Comparison of ENCODE assay signal across 8 mouse cellular contexts in the genomic region with DNA sequence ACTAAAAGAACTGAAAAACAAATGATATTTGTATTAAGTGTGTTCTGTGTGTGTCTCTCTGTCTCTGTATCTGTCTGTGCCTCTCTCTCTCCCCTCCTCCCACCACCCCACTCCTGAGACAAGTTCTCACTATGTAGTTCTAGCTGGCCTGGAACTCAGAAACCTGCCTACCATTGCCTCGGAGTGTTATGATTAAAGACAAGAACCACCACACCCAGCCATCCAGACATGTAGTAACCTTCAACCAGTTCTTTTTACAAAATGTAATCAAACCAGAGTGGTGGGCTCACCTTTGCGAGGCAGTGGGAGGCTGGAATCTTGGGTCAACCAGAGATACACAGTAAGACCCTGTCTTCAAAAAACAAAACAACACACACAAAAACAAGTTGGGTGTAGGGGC. TPM values are rescaled to one million over a fixed set of nuclear protein-coding genes. Genes with fewer than 3 reads are reported as not detected.
DNase-seq lines count a peak whose midpoint lies in the region; ATAC-seq lines count a peak whose summit lies in the region.

No protein-coding gene starts in this region.

- H3K4me3 ChIP-seq in kidney, embryonic 16.5 days (ENCODE audit: low read length), result peak overlapping the region; percentile 70
- H3K4me3 ChIP-seq in embryonic facial prominence, embryonic 11.5 days (ENCODE audit: low read depth, low read length), result peak overlapping the region; percentile 75
- peak overlapping the region; percentile 83 for H3K4me3 ChIP-seq in hindbrain, embryonic 15.5 days
- peak overlapping the region; percentile 70 for H3K4me3 ChIP-seq in midbrain, embryonic 13.5 days (replicated peaks)

- peak overlapping the region; percentile 62 for H3K4me2 ChIP-seq in kidney, embryonic 16.5 days (replicated peaks; ENCODE audit: low read depth, low read length)
- H3K4me2 ChIP-seq in embryonic facial prominence, embryonic 11.5 days (ENCODE audit: low read depth, low read length), result peak overlapping the region; percentile 55
- H3K4me2 ChIP-seq in hindbrain, embryonic 15.5 days, result peak overlapping the region; percentile 83
- H3K4me2 ChIP-seq in midbrain, embryonic 13.5 days (replicated peaks), result peak overlapping the region; percentile 86

- no peak for ATAC-seq in kidney, embryonic 16.5 days (ENCODE audit: low FRiP score, low TSS enrichment)
- ATAC-seq in embryonic facial prominence, embryonic 11.5 days (replicated peaks; ENCODE audit: insufficient number of reproducible peaks, low FRiP score, low TSS enrichment, low read depth), result no peak
- ATAC-seq in hindbrain, embryonic 15.5 days (ENCODE audit: low FRiP score, low read depth), result no peak
- ATAC-seq in midbrain, embryonic 13.5 days, result no peak

- H3K9ac ChIP-seq in kidney, embryonic 16.5 days (replicated peaks; ENCODE audit: low read length), result peak overlapping the region; percentile 91
- peak overlapping the region; percentile 25 for H3K9ac ChIP-seq in embryonic facial prominence, embryonic 11.5 days (replicated peaks; ENCODE audit: low read length)
- H3K9ac ChIP-seq in hindbrain, embryonic 15.5 days, result 0 out of 2 replicates have a peak overlapping the region, but pooled peaks have one; percentile 30
- peak overlapping the region; percentile 85 for H3K9ac ChIP-seq in midbrain, embryonic 13.5 days (replicated peaks)

- no peak overlapping the region for H3K27ac ChIP-seq in kidney, embryonic 16.5 days (ENCODE audit: low read length)
- no peak overlapping the region for H3K27ac ChIP-seq in embryonic facial prominence, embryonic 11.5 days (replicated peaks; ENCODE audit: low read depth, low read length)
- no peak overlapping the region for H3K27ac ChIP-seq in hindbrain, embryonic 15.5 days (replicated peaks)
- H3K27ac ChIP-seq in midbrain, embryonic 13.5 days, result no peak overlapping the region

- no peaks in the 10 kb centered on the region for H3K9me3 ChIP-seq in kidney, embryonic 16.5 days (ENCODE audit: low read length)
- H3K9me3 ChIP-seq in embryonic facial prominence, embryonic 11.5 days (replicated peaks; ENCODE audit: control insufficient read depth, low read length), result no peaks in the 10 kb centered on the region
- H3K9me3 ChIP-seq in hindbrain, embryonic 15.5 days, result no peaks in the 10 kb centered on the region
- H3K9me3 ChIP-seq in midbrain, embryonic 13.5 days, result no peaks in the 10 kb centered on the region

- no peaks in the 10 kb centered on the region for H3K36me3 ChIP-seq in kidney, embryonic 16.5 days (ENCODE audit: insufficient read depth, low read length)
- H3K36me3 ChIP-seq in embryonic facial prominence, embryonic 11.5 days (replicated peaks; ENCODE audit: control insufficient read depth, insufficient read depth, low read depth, low read length), result no peaks in the 10 kb centered on the region
- no peaks in the 10 kb centered on the region for H3K36me3 ChIP-seq in hindbrain, embryonic 15.5 days
- no peaks in the 10 kb centered on the region for H3K36me3 ChIP-seq in midbrain, embryonic 13.5 days

- no peak for DNase-seq in kidney, adult 9 months
- no peak for DNase-seq in embryonic facial prominence, embryonic 11.5 days (ENCODE audit: low spot score)
- no peak for DNase-seq in right cerebral cortex, postnatal 4 days
- DNase-seq in natural killer cell, adult 2 months (ENCODE audit: low spot score in 2 of 2), result no peak
- no peak for DNase-seq in layer of hippocampus, adult 9-11 months

- no peaks in the 10 kb centered on the region for H3K27me3 ChIP-seq in kidney, embryonic 16.5 days (ENCODE audit: insufficient read depth, low read length)
- H3K27me3 ChIP-seq in embryonic facial prominence, embryonic 11.5 days (ENCODE audit: control insufficient read depth, insufficient read depth, low read length), result no peaks in the 10 kb centered on the region
- H3K27me3 ChIP-seq in hindbrain, embryonic 15.5 days, result no peaks in the 10 kb centered on the region
- no peaks in the 10 kb centered on the region for H3K27me3 ChIP-seq in midbrain, embryonic 13.5 days

- peaks cover 45% of the 10 kb centered on the region for H3K4me1 ChIP-seq in kidney, embryonic 16.5 days (ENCODE audit: insufficient read depth, low read length)
- no peaks in the 10 kb centered on the region for H3K4me1 ChIP-seq in embryonic facial prominence, embryonic 11.5 days (ENCODE audit: control insufficient read depth, insufficient read depth, low read length)
- H3K4me1 ChIP-seq in hindbrain, embryonic 15.5 days (replicated peaks), result peaks cover 50% of the 10 kb centered on the region
- H3K4me1 ChIP-seq in midbrain, embryonic 13.5 days (replicated peaks), result peaks cover 39% of the 10 kb centered on the region

- 46% methylated on average over 2 of the region's 2 CpGs for WGBS in kidney, embryonic 16.5 days
- 67% methylated on average over 2 of the region's 2 CpGs for WGBS in embryonic facial prominence, embryonic 11.5 days
- WGBS in hindbrain, embryonic 15.5 days, result 60% methylated on average over 2 of the region's 2 CpGs
- WGBS in midbrain, embryonic 13.5 days, result 78% methylated on average over 2 of the region's 2 CpGs

RNA-seq across cellular contexts. Expression of gene Thrap3, which starts 1.9 kb away (rescaled TPM):
- polyA plus RNA-seq in kidney, embryonic 16.5 days (2015; fragmentation: Nextera tagmentation; extraction: Ambion mirVana), result 210 and 218 TPM in 2 replicates
- 211 and 232 TPM in 2 replicates for polyA plus RNA-seq in embryonic facial prominence, embryonic 11.5 days (2014; fragmentation: Nextera tagmentation; extraction: Ambion mirVana)
- 130 and 141 TPM in 2 replicates for polyA plus RNA-seq in hindbrain, embryonic 15.5 days (2015; fragmentation: Nextera tagmentation; extraction: Ambion mirVana)
- polyA plus RNA-seq in midbrain, embryonic 13.5 days (2015; fragmentation: Nextera tagmentation; extraction: Ambion mirVana), result 174 and 180 TPM in 2 replicates

RNA-seq across cellular contexts. Expression of gene Sh3d21, which starts 37.4 kb away (rescaled TPM):
- 9.1 and 10.5 TPM in 2 replicates for polyA plus RNA-seq in kidney, embryonic 16.5 days (2015; fragmentation: Nextera tagmentation; extraction: Ambion mirVana)
- polyA plus RNA-seq in embryonic facial prominence, embryonic 11.5 days (2014; fragmentation: Nextera tagmentation; extraction: Ambion mirVana), result 4.7 and 5.0 TPM in 2 replicates
- 1.4 and 2.0 TPM in 2 replicates for polyA plus RNA-seq in hindbrain, embryonic 15.5 days (2015; fragmentation: Nextera tagmentation; extraction: Ambion mirVana)
- polyA plus RNA-seq in midbrain, embryonic 13.5 days (2015; fragmentation: Nextera tagmentation; extraction: Ambion mirVana), result 0.55 and 1.0 TPM in 2 replicates

RNA-seq across cellular contexts. Expression of gene Eva1b, which starts 53.1 kb away (rescaled TPM):
- polyA plus RNA-seq in kidney, embryonic 16.5 days (2015; fragmentation: Nextera tagmentation; extraction: Ambion mirVana), result 99.9 and 103 TPM in 2 replicates
- 48.9 and 51.0 TPM in 2 replicates for polyA plus RNA-seq in embryonic facial prominence, embryonic 11.5 days (2014; fragmentation: Nextera tagmentation; extraction: Ambion mirVana)
- 14.5 and 15.1 TPM in 2 replicates for polyA plus RNA-seq in hindbrain, embryonic 15.5 days (2015; fragmentation: Nextera tagmentation; extraction: Ambion mirVana)
- 10.3 and 12.9 TPM in 2 replicates for polyA plus RNA-seq in midbrain, embryonic 13.5 days (2015; fragmentation: Nextera tagmentation; extraction: Ambion mirVana)

RNA-seq across cellular contexts. Expression of gene Map7d1, which starts 55.5 kb away (rescaled TPM):
- polyA plus RNA-seq in kidney, embryonic 16.5 days (2015; fragmentation: Nextera tagmentation; extraction: Ambion mirVana), result 31.5 and 32.2 TPM in 2 replicates
- polyA plus RNA-seq in embryonic facial prominence, embryonic 11.5 days (2014; fragmentation: Nextera tagmentation; extraction: Ambion mirVana), result 47.0 and 54.1 TPM in 2 replicates
- 82.9 and 97.5 TPM in 2 replicates for polyA plus RNA-seq in hindbrain, embryonic 15.5 days (2015; fragmentation: Nextera tagmentation; extraction: Ambion mirVana)
- 64.1 and 89.5 TPM in 2 replicates for polyA plus RNA-seq in midbrain, embryonic 13.5 days (2015; fragmentation: Nextera tagmentation; extraction: Ambion mirVana)

Comparison
In these comparisons a context has a peak if more than half of its experiments do, and no peak if none do; other contexts are left out.
1. H3K9ac ChIP-seq: peak in every context shown above with its lines; median percentile 91 in kidney, embryonic 16.5 days; 85 in midbrain, embryonic 13.5 days; 30 in hindbrain, embryonic 15.5 days; 25 in embryonic facial prominence, embryonic 11.5 days.